In genomic region chr6:37004914-37005313, GRCm38 (mm10) we compare ENCODE assay signal across 25 mouse cellular contexts.
"Had no signal": no experiment of that assay in that cellular context is flagged by ENCODE, and none has a peak within 500 bp of the region (broad histone marks: within the 10 kb centered on the region; RNA-seq: fewer than 3 reads in every experiment).

No protein-coding gene starts in this region.

- H3K27me3 ChIP-seq: heart, embryonic 13.5 days; heart, embryonic 15.5 days; hindbrain, embryonic 13.5 days; hindbrain, embryonic 15.5 days; kidney, embryonic 15.5 days; limb, embryonic 13.5 days; limb, embryonic 15.5 days had no signal

- ATAC-seq: hindbrain, postnatal 0 days; intestine, embryonic 16.5 days had no signal

- H3K4me1 ChIP-seq: heart, embryonic 15.5 days; hindbrain, embryonic 13.5 days; limb, embryonic 13.5 days; limb, embryonic 15.5 days had no signal

- H3K9ac ChIP-seq: heart, embryonic 13.5 days; heart, embryonic 15.5 days; hindbrain, embryonic 13.5 days; hindbrain, embryonic 15.5 days; kidney, embryonic 15.5 days; limb, embryonic 13.5 days; limb, embryonic 15.5 days; liver, embryonic 14.5 days had no signal

- H3K4me3 ChIP-seq: heart, adult 2 months; heart, embryonic 13.5 days; heart, embryonic 15.5 days; hindbrain, embryonic 13.5 days; hindbrain, embryonic 15.5 days; kidney, embryonic 15.5 days; limb, embryonic 13.5 days; limb, embryonic 15.5 days had no signal

- DNase-seq: gastrocnemius, postnatal 14 days; gastrocnemius, postnatal 36 days; heart, adult 11 months; heart, adult 2 months; heart, postnatal 14 days; heart, postnatal 36 days; kidney, adult 11 months; kidney, adult 8-10 months; kidney, postnatal 14 days; kidney, postnatal 36 days; layer of hippocampus, adult 9-11 months; layer of hippocampus, postnatal 36 days; left cerebral cortex, postnatal 4 days had no signal

- H3K27ac ChIP-seq: heart, adult 2 months; heart, embryonic 13.5 days; heart, embryonic 15.5 days; hindbrain, embryonic 13.5 days; hindbrain, embryonic 15.5 days; hindbrain, postnatal 0 days; kidney, embryonic 15.5 days; kidney, postnatal 0 days; limb, embryonic 13.5 days; limb, embryonic 15.5 days; liver, embryonic 14.5 days had no signal

- H3K36me3 ChIP-seq: heart, embryonic 13.5 days; heart, embryonic 15.5 days; kidney, embryonic 15.5 days; limb, embryonic 13.5 days; limb, embryonic 15.5 days had no signal

- H3K9me3 ChIP-seq: heart, embryonic 13.5 days; heart, embryonic 15.5 days; hindbrain, embryonic 13.5 days; hindbrain, embryonic 15.5 days; kidney, embryonic 15.5 days; limb, embryonic 13.5 days; limb, embryonic 15.5 days had no signal

- H3K4me2 ChIP-seq: heart, embryonic 11.5 days; heart, embryonic 13.5 days; heart, embryonic 15.5 days; hindbrain, embryonic 13.5 days; hindbrain, embryonic 15.5 days; kidney, embryonic 15.5 days; limb, embryonic 13.5 days; limb, embryonic 15.5 days had no signal
